Mouse (Mus musculus) cerebellum, adult 2 months (tissue): ENCODE measurements around the gene Plekha6.

ENCODE experiments used
- CTCF ChIP-seq: fragments of 200-500 bp; IDR thresholded peaks from 2 replicates; pipeline ENCODE4 v1.5.1; 2011; ENCODE audit warnings: low read depth, mild to moderate bottlenecking, control low read depth, low read length, moderate library complexity, borderline replicate concordance; ENCODE audit not compliant: insufficient read depth
- POLR2A ChIP-seq: fragments of 200-500 bp; IDR thresholded peaks from 2 replicates; pipeline ENCODE4 v1.6.1; 2011; ENCODE audit warnings: low read length, control low read depth, borderline replicate concordance; ENCODE audit not compliant: insufficient read depth

- TF ChIP-seq POLR2A (no peak), CTCF (no peak)
These were observed 103.9 kb downstream of the Plekha6 start for GRCm38 (mm10) chr1:133267813-133268492.
